Mouse (Mus musculus) intestine, embryonic 16.5 days (tissue): ENCODE measurements around the gene Garem2. TPM values are rescaled to one million over a fixed set of nuclear protein-coding genes. Genes with fewer than 3 reads are reported as not detected.

ENCODE experiments used
- polyA plus RNA-seq: library from polyadenylated mRNA; unstranded; fragments of >200 nt; fragmentation: Nextera tagmentation; extraction: Ambion mirVana; gene quantifications from 2 replicates; pipeline ENCODE4 v1.2.1, GENCODE M21; 2015

Gene Garem2
- polyA plus RNA-seq, 1 experiment from 2014 or later, result 0.56 TPM

Other genes starting within 250 kb of the Garem2 start
- gene Il6, start 92.0 kb upstream of the Garem2 start, polyA plus RNA-seq, result 0.16 and 0.18 TPM in 2 replicates
- gene Tyms, start 31.5 kb upstream of the Garem2 start, polyA plus RNA-seq, result 224 and 260 TPM in 2 replicates
- gene 3110082J24Rik, start 925 bp downstream of the Garem2 start, polyA plus RNA-seq, result not detected in 2 replicates
- gene Hadha, start 50.0 kb downstream of the Garem2 start, polyA plus RNA-seq, result 232 and 255 TPM in 2 replicates
- gene Hadhb, start 50.1 kb downstream of the Garem2 start, polyA plus RNA-seq, result 340 and 367 TPM in 2 replicates
- 0.15 and 0.29 TPM in 2 replicates for gene Adgrf3, start 100.6 kb downstream of the Garem2 start, polyA plus RNA-seq
- gene Selenoi, start 127.4 kb downstream of the Garem2 start, polyA plus RNA-seq, result 52.2 and 57.8 TPM in 2 replicates
- gene Drc1, start 176.2 kb downstream of the Garem2 start, polyA plus RNA-seq, result 1.2 and 1.8 TPM in 2 replicates